Mouse (Mus musculus): Measurements from ENCODE around the gene Cerk.
"Not testable (repeated sequence)": the region's sequence is repeated elsewhere in the genome, so short reads cannot be mapped to it uniquely, and the experiment has no call there.

Gene Cerk

GRCm38 (mm10) chr15:86164718-86165345, 21.1 kb downstream of the Cerk start:
- no peak for DNase-seq (ENCODE audit: extremely low spot score)

DNA sequence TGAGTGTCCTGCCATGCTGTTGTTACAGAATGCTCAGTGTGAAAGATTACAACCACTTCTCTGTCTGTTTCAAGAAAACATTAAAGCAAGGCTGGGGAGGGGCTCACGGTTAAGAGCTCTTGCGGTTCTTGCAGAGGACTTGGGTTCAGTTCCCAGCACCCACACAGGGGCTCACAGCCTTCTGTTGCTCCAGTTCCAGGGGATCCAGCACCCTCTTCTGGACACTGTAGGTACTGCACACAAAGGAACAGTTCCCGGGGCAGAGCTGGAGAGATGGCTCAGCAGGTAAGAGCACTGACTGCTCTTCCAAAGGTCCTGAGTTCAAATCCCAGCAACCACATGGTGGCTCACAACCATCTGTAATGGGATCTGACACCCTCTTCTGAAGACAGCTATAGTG, 24.1 kb downstream of the Cerk start:
- DNase-seq (ENCODE audit: extremely low spot score): not testable (repeated sequence)

- DNase-seq (ENCODE audit: extremely low spot score): no peak
Observed at GRCm38 (mm10) chr15:86160906-86161305, 25.0 kb downstream of the Cerk start.

DNA sequence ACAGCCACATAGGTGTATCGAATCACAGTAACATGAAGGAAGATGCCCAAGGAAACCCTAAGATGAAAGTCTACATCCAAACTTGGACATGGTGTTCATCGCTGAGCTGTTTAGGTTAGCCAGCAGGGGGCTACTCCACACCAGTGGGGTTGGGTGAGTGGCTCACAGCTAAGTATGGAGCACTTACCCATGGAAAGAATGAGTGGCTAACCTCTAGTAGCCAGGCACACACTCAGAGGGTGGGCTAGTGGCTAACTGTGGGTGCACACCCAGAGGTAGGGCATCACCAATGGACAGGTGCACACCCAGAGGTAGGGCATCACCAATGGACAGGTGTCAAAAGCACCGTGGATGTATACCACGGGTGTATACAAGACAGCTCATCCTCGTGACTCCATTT, 26.2 kb downstream of the Cerk start:
- no peak for DNase-seq (ENCODE audit: extremely low spot score)

- no peak for DNase-seq (ENCODE audit: extremely low spot score)
Observed at GRCm38 (mm10) chr15:86159093-86159492, 26.8 kb downstream of the Cerk start.

DNA sequence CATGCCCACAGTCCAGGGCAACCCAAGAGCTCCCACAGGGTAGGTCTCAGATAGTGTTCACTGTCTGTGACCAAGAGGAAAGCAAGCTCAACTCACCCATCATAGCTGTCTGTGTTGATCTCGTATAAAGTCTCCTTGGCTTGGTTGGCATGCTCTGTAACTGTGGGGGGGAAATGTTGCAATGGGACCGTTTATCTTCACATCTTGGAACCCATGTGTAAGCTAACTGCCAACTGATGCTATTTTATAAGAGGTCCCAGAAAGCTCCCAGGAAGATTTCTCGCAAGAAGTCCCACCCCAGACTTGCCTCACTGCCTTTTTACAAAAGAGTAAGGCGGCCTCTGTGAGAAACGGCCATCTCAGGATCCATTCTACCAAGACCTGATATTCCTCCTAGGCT, 29.4 kb downstream of the Cerk start:
- no peak for DNase-seq (ENCODE audit: extremely low spot score)

GRCm38 (mm10) chr15:86153481-86153960, 32.4 kb downstream of the Cerk start:
- DNase-seq (ENCODE audit: extremely low spot score): no peak

- DNase-seq (ENCODE audit: extremely low spot score): no peak
Observed at GRCm38 (mm10) chr15:86150593-86150992, 35.3 kb downstream of the Cerk start.

- no peak for DNase-seq (ENCODE audit: extremely low spot score)
Observed at GRCm38 (mm10) chr15:86146922-86147321, 39.0 kb downstream of the Cerk start.

DNA sequence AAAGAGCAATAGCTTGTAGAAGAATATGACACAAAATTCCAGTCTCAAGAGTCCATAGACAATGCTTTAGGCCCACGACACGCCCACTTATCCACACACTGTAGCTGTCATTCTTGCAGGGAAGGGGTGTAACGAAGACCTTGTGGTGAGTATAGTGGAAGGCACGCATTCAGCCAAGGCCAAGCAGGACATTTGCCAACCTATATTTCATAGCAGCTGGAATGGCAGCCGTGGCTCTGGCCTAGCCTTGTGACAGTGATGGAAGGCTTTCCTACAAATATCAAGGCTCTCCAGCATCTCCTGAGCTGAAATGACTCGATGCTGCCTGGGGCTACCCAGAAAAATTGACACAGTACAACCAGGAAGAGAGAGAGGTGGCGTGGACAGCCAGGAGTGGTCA, 40.9 kb downstream of the Cerk start:
- no peak for DNase-seq (ENCODE audit: extremely low spot score)

- no peak for DNase-seq (ENCODE audit: extremely low spot score)
Observed at GRCm38 (mm10) chr15:86144577-86144976, 41.4 kb downstream of the Cerk start.

DNA sequence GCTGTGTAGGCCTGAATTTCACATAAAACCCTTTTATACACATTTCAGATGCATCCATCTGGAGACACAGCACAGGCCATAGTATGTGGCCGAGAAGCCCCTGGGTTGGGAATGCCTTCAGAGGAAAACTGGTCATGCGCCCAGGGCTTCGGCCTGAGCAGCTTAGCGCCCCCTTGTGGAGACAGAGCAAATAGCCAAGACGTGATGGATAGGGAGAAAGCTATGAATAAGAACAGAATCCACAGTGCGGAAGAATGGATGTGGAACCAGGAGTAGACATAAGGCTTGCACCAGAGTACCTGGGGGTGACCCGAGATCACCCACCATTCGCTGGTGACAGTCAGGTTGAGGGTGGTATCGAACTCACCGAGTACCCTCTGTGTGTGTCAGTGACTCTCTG, 45.6 kb downstream of the Cerk start:
- DNase-seq (ENCODE audit: extremely low spot score): peak; percentile 70

- no peak for DNase-seq (ENCODE audit: extremely low spot score)
Observed at GRCm38 (mm10) chr15:86137638-86138037, 48.3 kb downstream of the Cerk start.

DNA sequence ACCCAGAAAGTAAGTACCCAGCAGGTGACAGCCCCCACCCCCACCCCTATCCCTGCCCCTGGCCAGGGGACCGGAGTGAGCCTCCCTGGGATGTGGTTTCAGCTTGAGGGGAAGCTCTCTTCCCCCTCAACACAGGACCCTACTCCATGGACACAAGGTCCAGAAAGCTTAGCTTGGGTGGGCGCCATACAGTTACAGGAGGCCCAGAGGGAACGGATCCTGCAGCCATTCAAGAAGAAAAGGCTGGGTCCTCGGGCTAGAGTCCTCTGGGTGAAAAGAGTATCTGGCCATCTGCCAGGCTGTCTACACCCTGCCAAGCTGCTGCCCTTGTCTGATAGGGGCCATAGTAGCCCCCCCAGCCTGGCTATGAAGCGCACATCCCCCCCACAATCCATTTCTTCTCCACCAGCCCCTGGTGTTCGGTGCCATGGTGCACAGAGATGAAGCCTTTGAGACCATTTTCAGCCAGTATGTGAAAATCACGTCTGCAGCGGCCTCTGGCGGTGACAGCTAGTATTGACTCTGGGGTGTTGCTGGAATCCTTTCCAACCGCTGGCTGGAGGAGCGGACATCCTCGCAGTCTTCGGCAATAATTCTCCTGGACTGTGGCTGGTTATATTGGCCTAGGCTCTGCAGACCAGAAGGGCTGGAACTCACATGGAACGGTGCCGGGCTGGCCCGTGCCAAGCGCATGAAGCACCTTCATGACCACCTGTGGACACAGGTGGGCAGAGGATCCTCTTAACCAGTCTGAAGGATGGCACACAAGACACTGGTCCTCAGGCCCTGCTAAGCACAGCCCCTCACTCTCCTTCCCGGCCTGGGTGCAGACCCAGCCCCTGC, 50.8 kb downstream of the Cerk start:
- peak; percentile 82 for DNase-seq (ENCODE audit: extremely low spot score)

DNA sequence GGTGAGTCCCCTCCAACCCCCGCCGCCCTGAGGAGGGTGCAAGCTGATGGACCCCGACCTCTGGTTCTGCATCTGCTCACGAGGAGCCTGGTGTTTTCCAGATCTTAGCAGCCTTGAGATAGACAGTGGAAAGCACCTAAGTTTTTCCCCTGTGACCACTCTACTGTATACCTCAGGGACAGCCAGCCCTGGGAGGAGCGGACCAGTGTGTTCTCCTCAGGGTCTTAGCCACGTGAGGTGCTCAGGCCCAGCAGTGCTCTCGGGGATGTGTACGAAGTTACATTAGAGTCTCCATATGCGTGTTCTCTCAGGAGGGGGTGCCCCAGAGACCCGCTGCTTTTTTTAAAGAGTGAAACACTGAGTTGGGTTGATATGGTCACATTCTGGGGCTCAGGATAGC, 55.3 kb downstream of the Cerk start:
- DNase-seq (ENCODE audit: extremely low spot score): no peak

- DNase-seq (ENCODE audit: extremely low spot score): no peak
Observed at GRCm38 (mm10) chr15:86129036-86129435, 56.9 kb downstream of the Cerk start.

GRCm38 (mm10) chr15:86124359-86124758, 61.6 kb downstream of the Cerk start:
- DNase-seq (ENCODE audit: extremely low spot score): peak; percentile 61

DNA sequence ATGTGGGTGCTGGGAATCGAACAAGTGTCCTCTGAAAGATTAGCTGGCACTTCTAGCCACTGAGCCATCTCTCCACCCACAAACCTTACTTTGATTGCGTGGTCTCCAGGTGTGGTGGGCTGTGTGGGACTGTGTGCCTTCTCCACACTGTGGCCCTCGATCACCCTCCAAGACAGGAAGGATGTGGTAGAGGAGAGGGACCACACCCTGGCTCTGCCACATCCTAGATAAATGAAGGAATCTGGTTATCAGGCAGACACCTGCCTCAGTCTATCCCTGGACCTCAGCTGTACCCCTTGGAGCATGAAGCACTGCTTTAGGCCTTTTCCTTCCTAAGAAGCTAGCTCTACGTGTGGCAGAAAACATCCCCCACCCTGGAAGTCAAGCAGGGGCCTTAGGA, 62.5 kb downstream of the Cerk start:
- no peak for DNase-seq (ENCODE audit: extremely low spot score)

GRCm38 (mm10) chr15:86122261-86122949, 63.5 kb downstream of the Cerk start:
- no peak for DNase-seq (ENCODE audit: extremely low spot score)

DNA sequence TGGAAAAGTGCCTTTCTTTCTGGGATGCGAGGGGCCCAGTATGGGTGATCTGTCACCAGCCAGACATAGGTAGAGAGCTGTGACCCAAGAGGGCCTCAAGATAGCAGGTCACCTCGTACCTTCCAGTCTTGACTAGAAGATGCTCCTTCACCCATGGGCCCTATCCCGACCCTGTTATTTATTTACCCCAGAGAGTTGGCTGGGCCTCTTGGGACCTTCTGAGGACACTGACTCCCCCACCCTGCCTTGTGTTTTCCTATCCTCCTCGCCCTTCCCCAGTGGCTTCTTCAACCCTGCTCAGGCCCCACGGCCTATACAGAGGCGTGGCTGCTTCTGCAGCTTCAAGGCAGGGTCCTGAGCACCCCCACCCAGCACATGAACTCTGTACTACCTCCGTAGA, 66.8 kb downstream of the Cerk start:
- no peak for DNase-seq (ENCODE audit: extremely low spot score)

- DNase-seq (ENCODE audit: extremely low spot score): no peak
Observed at GRCm38 (mm10) chr15:86117115-86118100, 68.5 kb downstream of the Cerk start.

All from embryo, embryonic 9.5 days (tissue).